Mouse (Mus musculus) kidney, postnatal 4 days (tissue): Measurements from ENCODE around the gene Rnf133.

Experiments used
- DNase-seq, 2 experiments: peaks; one replicate each; pipeline ENCODE4 v3.0.0; 2021; ENCODE audit warnings: mixed read lengths in 2 of 2

Gene Rnf133

GRCm38 (mm10) chr6:23650205-23650604 is at the start of gene Rnf133:
Rnf133 (minus strand) TSS chr6:23650305.
- DNase-seq: no peak

DNA sequence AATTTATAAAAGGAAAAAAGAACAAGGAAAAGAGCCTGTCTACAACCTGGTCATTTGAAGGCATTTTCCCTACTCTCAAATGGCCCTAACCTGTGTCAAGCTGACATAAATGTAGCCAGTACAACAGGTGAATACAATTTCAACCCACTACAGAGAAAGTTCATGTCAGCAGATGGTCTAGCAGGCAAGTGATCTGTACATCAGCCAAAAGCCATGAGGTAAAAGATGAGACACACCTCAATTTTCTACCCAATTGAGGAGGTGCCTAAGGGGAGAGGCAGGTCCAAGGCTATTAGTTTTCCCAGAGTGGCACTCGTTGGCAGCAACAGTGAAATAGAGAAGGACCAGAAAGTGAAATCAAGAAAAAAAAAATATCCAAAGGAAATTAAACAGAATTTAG is 28.1 kb upstream of the Rnf133 start:
- no peak for DNase-seq

GRCm38 (mm10) chr6:23655036-23655435 is 4.9 kb upstream of the Rnf133 start, which contains the start of gene Rnf148:
Rnf148 (minus strand) TSS chr6:23655136.
- DNase-seq: no peak

DNA sequence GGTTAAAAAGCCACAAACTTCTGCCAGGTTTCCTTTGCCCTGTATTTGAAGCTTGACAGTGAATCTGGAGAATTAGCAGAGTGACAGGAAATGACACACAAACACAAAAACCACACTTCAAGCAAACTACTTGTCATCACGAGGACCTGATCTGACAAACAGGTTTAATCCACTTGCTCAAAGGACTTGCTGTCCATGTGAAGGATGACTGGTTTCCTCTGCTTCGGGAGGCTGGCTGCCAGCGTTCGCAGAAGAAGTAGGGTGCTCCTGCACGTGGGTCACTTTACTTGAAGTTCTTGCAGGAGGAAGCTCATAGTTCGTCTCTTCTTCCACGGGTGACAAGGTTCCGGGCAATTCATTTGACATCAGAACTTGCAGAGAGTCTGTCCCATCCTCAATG is 1.4 kb downstream of the Rnf133 start:
- peak in 1 of 2 experiments; percentile 13 for DNase-seq

GRCm38 (mm10) chr6:23647627-23648247 is 2.4 kb downstream of the Rnf133 start:
- DNase-seq: peak; percentile 73 to 80

- peak in 1 of 2 experiments; percentile 6 for DNase-seq
These were observed 13.0 kb downstream of the Rnf133 start for GRCm38 (mm10) chr6:23637081-23637480.

- DNase-seq: no peak
These were observed 14.9 kb downstream of the Rnf133 start for GRCm38 (mm10) chr6:23635208-23635607.

DNA sequence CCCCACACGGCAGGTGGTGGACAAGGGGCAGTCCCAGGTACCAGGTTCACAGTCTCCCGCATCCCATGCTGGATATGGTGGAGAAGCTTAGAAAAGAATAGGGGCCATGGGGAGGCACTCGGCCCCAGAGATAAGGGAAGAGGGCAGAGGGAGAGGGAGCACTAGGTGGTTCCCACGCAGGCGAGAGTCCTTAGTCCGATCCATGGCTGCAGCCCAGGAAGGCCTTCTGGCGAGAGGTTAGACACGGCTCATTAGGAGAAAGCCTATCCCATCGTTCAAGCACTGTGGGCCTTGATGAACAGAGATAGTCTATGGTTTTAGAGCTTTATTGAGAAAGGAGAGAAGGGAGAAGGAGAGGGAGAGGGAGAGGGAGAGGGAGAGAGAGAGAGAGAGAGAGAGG is 16.1 kb downstream of the Rnf133 start:
- no peak for DNase-seq

DNA sequence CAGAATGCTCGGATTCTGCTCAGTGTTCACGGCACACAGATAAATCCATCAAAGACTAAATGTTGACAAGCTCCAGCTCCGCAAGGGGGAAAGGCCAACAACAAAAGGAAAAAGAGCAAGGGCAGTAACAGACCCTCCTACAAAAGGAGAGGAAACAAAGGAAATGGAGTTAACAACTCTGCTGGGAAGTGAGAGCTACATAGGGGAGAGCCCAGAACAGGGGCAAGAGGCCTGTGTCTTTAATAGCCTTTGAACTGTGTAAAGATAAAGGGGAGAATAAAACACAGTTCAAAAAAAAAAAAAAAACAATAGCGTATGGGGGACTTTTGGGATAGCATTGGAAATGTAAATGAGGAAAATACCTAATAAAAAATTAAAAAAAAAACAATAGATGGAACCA is 19.6 kb downstream of the Rnf133 start:
- DNase-seq: no peak
